ENCODE assay signal across 10 mouse cellular contexts in genomic region chr8:126776605-126777469, GRCm38 (mm10).
DNase-seq lines count a peak whose midpoint lies in the region; ATAC-seq and TF ChIP-seq lines count a peak whose summit lies in the region.
"Had no signal": no experiment of that assay in that cellular context is flagged by ENCODE, and none has a peak within 500 bp of the region (broad histone marks: within the 10 kb centered on the region; RNA-seq: fewer than 3 reads in every experiment).

No protein-coding gene starts in this region.

- WGBS in bone marrow, adult 2 months = 43% methylated on average over 11 of the region's 11 CpGs
- WGBS in intestine, postnatal 0 days = 49% methylated on average over 11 of the region's 11 CpGs

- no peak overlapping the region for H3K4me2 ChIP-seq in intestine, postnatal 0 days (replicated peaks; ENCODE audit: low read depth)
- H3K4me2 ChIP-seq: neural tube, embryonic 13.5 days had no signal

- no peak; the same call in 1 of the 2 replicates for ATAC-seq in intestine, postnatal 0 days

- H3K27me3 ChIP-seq in intestine, postnatal 0 days (replicated peaks; ENCODE audit: control insufficient read depth, insufficient read depth, low read length) = no peaks in the 10 kb centered on the region
- no peaks in the 10 kb centered on the region for H3K27me3 ChIP-seq in splenic B cell, adult 2 months (ENCODE audit: control insufficient read depth, insufficient read depth, low read length, poor library complexity, severe bottlenecking)
- H3K27me3 ChIP-seq: neural tube, embryonic 13.5 days had no signal

- intact Hi-C loops in left cerebral cortex, adult 2 months (cut with DNase I) = no loop called here
- intact Hi-C loops in left cerebral cortex, postnatal 14 days (cut with DNase I) = no loop called here

- H3K27ac ChIP-seq in left cerebral cortex, adult 2 months = no peak overlapping the region
- H3K27ac ChIP-seq in bone marrow, adult 2 months (ENCODE audit: control insufficient read depth, insufficient read depth, low read depth, low read length, poor library complexity) = no peak overlapping the region
- H3K27ac ChIP-seq in intestine, postnatal 0 days (ENCODE audit: low read depth, low read length) = peak overlapping the region; percentile 16; the same call in 1 of the 2 replicates
- H3K27ac ChIP-seq: neural tube, embryonic 13.5 days had no signal

- no peak overlapping the region for H3K9ac ChIP-seq in intestine, postnatal 0 days (ENCODE audit: low read depth, low read length)
- H3K9ac ChIP-seq: neural tube, embryonic 13.5 days had no signal

- no peak for DNase-seq in left cerebral cortex, adult 2 months (ENCODE audit: extremely low spot score in 1 of 2, low spot score in 2 of 2)
- no peak for DNase-seq in left cerebral cortex, postnatal 14 days (ENCODE audit: low spot score in 2 of 2)
- DNase-seq in splenic B cell, adult 2 months (ENCODE audit: low read depth, low spot score) = peak; percentile 46
- no peak for DNase-seq in layer of hippocampus, adult 9-10 months (ENCODE audit: low spot score)
- DNase-seq in neural tube, embryonic 10.5 days (ENCODE audit: extremely low spot score, low spot score) = no peak
- no peak for DNase-seq in adipocyte (ENCODE audit: low spot score)
- DNase-seq: kidney, adult 8-10 months had no signal

- H3K4me3 ChIP-seq in left cerebral cortex, adult 2 months = no peak overlapping the region
- no peak overlapping the region for H3K4me3 ChIP-seq in bone marrow, adult 2 months (replicated peaks; ENCODE audit: control insufficient read depth, low read depth, low read length)
- H3K4me3 ChIP-seq in intestine, postnatal 0 days (ENCODE audit: low read depth, low read length) = no peak overlapping the region
- H3K4me3 ChIP-seq: neural tube, embryonic 13.5 days had no signal

- TF ChIP-seq CTCF in left cerebral cortex, adult 2 months (IDR thresholded peaks at IDR 0.05) = peak; percentile 9
- peak; percentile 50 for TF ChIP-seq CTCF in bone marrow, adult 2 months (IDR thresholded peaks at IDR 0.05; ENCODE audit: control insufficient read depth, insufficient read depth, low read length)
- TF ChIP-seq CTCF in intestine, postnatal 0 days (IDR thresholded peaks at IDR 0.05; ENCODE audit: low read depth) = peak; percentile 52

- no peaks in the 10 kb centered on the region for H3K9me3 ChIP-seq in intestine, postnatal 0 days (ENCODE audit: control insufficient read depth)
- H3K9me3 ChIP-seq: neural tube, embryonic 13.5 days had no signal

- no peak for TF ChIP-seq POLR2A in bone marrow, adult 2 months (IDR thresholded peaks at IDR 0.05; ENCODE audit: borderline replicate concordance, control insufficient read depth, low read depth, low read length)

- peaks cover 7% of the 10 kb centered on the region; the same call in 1 of the 2 replicates for H3K4me1 ChIP-seq in bone marrow, adult 2 months (ENCODE audit: control insufficient read depth, insufficient read depth, low read length)
- H3K4me1 ChIP-seq in intestine, postnatal 0 days (replicated peaks; ENCODE audit: control insufficient read depth, insufficient read depth, low read length) = 0 out of 2 replicates have a peak, but pooled peaks cover 3% of the 10 kb centered on the region
- H3K4me1 ChIP-seq: neural tube, embryonic 13.5 days had no signal

- H3K36me3 ChIP-seq in intestine, postnatal 0 days (ENCODE audit: control insufficient read depth, insufficient read depth) = no peaks in the 10 kb centered on the region
- no peaks in the 10 kb centered on the region for H3K36me3 ChIP-seq in splenic B cell, adult 2 months (ENCODE audit: control insufficient read depth, insufficient read depth, low read length, poor library complexity, severe bottlenecking)
- H3K36me3 ChIP-seq: neural tube, embryonic 13.5 days had no signal
